ENCODE assay signal across 31 mouse cellular contexts in the genomic region with DNA sequence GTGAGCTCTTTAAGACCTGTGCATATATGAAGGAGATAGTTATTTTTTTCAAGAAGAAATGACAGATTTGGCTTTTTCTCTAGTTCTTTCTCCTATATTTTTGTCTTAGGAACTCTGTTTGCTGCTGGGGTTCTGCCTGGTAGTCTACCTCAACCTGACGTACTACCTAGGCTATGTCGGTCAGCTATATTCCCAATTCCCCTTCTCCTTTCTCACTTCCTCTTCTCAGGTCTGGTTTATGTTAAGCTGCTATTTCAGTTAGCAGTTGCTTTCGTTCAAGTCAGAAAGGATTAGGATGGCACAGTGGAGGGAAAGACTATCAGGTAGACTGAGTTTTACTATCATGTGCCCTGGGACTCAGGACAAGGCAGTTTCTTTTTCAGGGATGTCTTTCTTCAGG. TPM values are rescaled to one million over a fixed set of nuclear protein-coding genes. Genes with fewer than 3 reads are reported as not detected.
"Had no signal": no experiment of that assay in that cellular context is flagged by ENCODE, and none has a peak within 500 bp of the region (broad histone marks: within the 10 kb centered on the region; RNA-seq: fewer than 3 reads in every experiment).

No protein-coding gene starts in this region.

- H3K27me3 ChIP-seq: kidney, embryonic 15.5 days; liver, embryonic 13.5 days; megakaryocyte, embryonic 14.5 days; midbrain, embryonic 13.5 days; stomach, embryonic 15.5 days had no signal

- H3K4me2 ChIP-seq: kidney, embryonic 15.5 days; liver, embryonic 13.5 days; midbrain, embryonic 13.5 days; stomach, embryonic 15.5 days had no signal

- H3K4me3 ChIP-seq: kidney, embryonic 15.5 days; liver, embryonic 13.5 days; megakaryocyte, embryonic 14.5 days; midbrain, embryonic 10.5 days; midbrain, embryonic 13.5 days; stomach, embryonic 15.5 days had no signal

- H3K27ac ChIP-seq: kidney, embryonic 15.5 days; liver, embryonic 13.5 days; midbrain, embryonic 10.5 days; midbrain, embryonic 13.5 days; stomach, embryonic 15.5 days had no signal

- H3K4me1 ChIP-seq: kidney, embryonic 15.5 days; liver, embryonic 13.5 days; megakaryocyte, embryonic 14.5 days; midbrain, embryonic 10.5 days; midbrain, embryonic 13.5 days; stomach, embryonic 15.5 days had no signal

- DNase-seq: kidney, adult 11 months; kidney, adult 8-10 months; kidney, postnatal 10 days; kidney, postnatal 4 days; layer of hippocampus, adult 9-11 months; liver, embryonic 13.5 days; lung, adult 2 months; lung, postnatal 14 days; lung, postnatal 4 days; right cerebral cortex, adult 18-20 months; right cerebral cortex, postnatal 14 days; right cerebral cortex, postnatal 4 days; thymus, postnatal 36 days had no signal

- ATAC-seq: midbrain, embryonic 13.5 days; midbrain, embryonic 16.5 days had no signal

- H3K9ac ChIP-seq: kidney, embryonic 15.5 days; liver, embryonic 13.5 days; midbrain, embryonic 13.5 days; stomach, embryonic 15.5 days had no signal

- H3K9me3 ChIP-seq: kidney, embryonic 15.5 days; liver, embryonic 13.5 days; megakaryocyte, embryonic 14.5 days; midbrain, embryonic 10.5 days; midbrain, embryonic 13.5 days; stomach, embryonic 15.5 days had no signal

- H3K36me3 ChIP-seq: kidney, embryonic 15.5 days; liver, embryonic 13.5 days; stomach, embryonic 15.5 days had no signal

RNA-seq across cellular contexts. Expression of a gene that starts 56.2 kb away (rescaled TPM):
- total RNA-seq: layer of hippocampus, adult 18-20 months; layer of hippocampus, postnatal 25 days; left cerebral cortex, postnatal 10 days; left cerebral cortex, postnatal 36 days; liver, adult 2 months had no signal
- polyA plus RNA-seq: kidney, embryonic 15.5 days; limb, embryonic 11.5 days; limb, embryonic 14.5 days; liver, adult 2 months; liver, embryonic 13.5 days; liver, embryonic 16.5 days; lung, adult 2 months; lung, embryonic 16.5 days; midbrain, embryonic 10.5 days; midbrain, embryonic 13.5 days; neural tube, embryonic 11.5 days; neural tube, embryonic 14.5 days; stomach, embryonic 15.5 days; urinary bladder, adult 2 months had no signal
